Mouse (Mus musculus) telencephalon, adult 2 months (tissue): ENCODE measurements around the gene Caln1.
A peak's percentile ranks its signal among the peaks of the same experiment; 100 is the strongest.

Experiments
- DNase-seq: peaks from one replicate; pipeline ENCODE4 v3.0.0-alpha.2; 2011; ENCODE audit warnings: low read depth, low spot score

Caln1 gene

GRCm38 (mm10) chr5:130811966-130812365 lies 442.7 kb downstream of the Caln1 start:
- DNase-seq: no peak

GRCm38 (mm10) chr5:130812556-130812955 lies 443.3 kb downstream of the Caln1 start:
- peak; percentile 59 for DNase-seq

- DNase-seq: no peak
Measured at GRCm38 (mm10) chr5:130813089-130813488, 443.8 kb downstream of the Caln1 start.

GRCm38 (mm10) chr5:130815352-130815751 lies 446.1 kb downstream of the Caln1 start:
- no peak for DNase-seq

- DNase-seq: peak; percentile 56
Measured at GRCm38 (mm10) chr5:130820021-130820648, 450.9 kb downstream of the Caln1 start.

GRCm38 (mm10) chr5:130820661-130821060 lies 451.4 kb downstream of the Caln1 start:
- no peak for DNase-seq

- DNase-seq: no peak
Measured at GRCm38 (mm10) chr5:130825797-130826196, 456.5 kb downstream of the Caln1 start.

- DNase-seq: no peak
Measured at GRCm38 (mm10) chr5:130848562-130848961, 479.3 kb downstream of the Caln1 start.

GRCm38 (mm10) chr5:130849610-130850009 lies 480.4 kb downstream of the Caln1 start:
- no peak for DNase-seq

- DNase-seq: no peak
Measured at GRCm38 (mm10) chr5:130852182-130852581, 482.9 kb downstream of the Caln1 start.

- peak; percentile 65 for DNase-seq
Measured at GRCm38 (mm10) chr5:130853371-130853770, 484.1 kb downstream of the Caln1 start.

GRCm38 (mm10) chr5:130854430-130854829 lies 485.2 kb downstream of the Caln1 start:
- peak; percentile 78 for DNase-seq

GRCm38 (mm10) chr5:130858148-130858547 lies 488.9 kb downstream of the Caln1 start:
- no peak for DNase-seq

GRCm38 (mm10) chr5:130858706-130859105 lies 489.5 kb downstream of the Caln1 start:
- DNase-seq: no peak

GRCm38 (mm10) chr5:130859736-130860135 lies 490.5 kb downstream of the Caln1 start:
- DNase-seq: no peak

- no peak for DNase-seq
Measured at GRCm38 (mm10) chr5:130862302-130862701, 493.0 kb downstream of the Caln1 start.

GRCm38 (mm10) chr5:130869869-130870268 lies 500.6 kb downstream of the Caln1 start:
- no peak for DNase-seq

GRCm38 (mm10) chr5:130871086-130871485 lies 501.8 kb downstream of the Caln1 start:
- no peak for DNase-seq

- DNase-seq: no peak
Measured at GRCm38 (mm10) chr5:130875391-130875790, 506.1 kb downstream of the Caln1 start.

GRCm38 (mm10) chr5:130880331-130880730 lies 511.1 kb downstream of the Caln1 start:
- no peak for DNase-seq

GRCm38 (mm10) chr5:130891735-130892134 lies 522.5 kb downstream of the Caln1 start:
- no peak for DNase-seq

- no peak for DNase-seq
Measured at GRCm38 (mm10) chr5:130895991-130896390, 526.7 kb downstream of the Caln1 start.
